Mouse (Mus musculus) heart, embryonic 13.5 days (tissue): ENCODE measurements at regions not wholly inside any gene's neighbourhood (a gene's known extent, or its start where the extent isn't known, plus 50 kb on each side); places are given as distances from the start of the nearest gene placed in this dataset.

Source experiments
- ATAC-seq: fragments of 200-750 bp; cut with Nextera tagmentation; 2 replicates; pipeline ENCODE4 v1.8.0; 2017; ENCODE audit warnings: moderate TSS enrichment; ENCODE audit not compliant: insufficient number of reproducible peaks, low FRiP score, low TSS enrichment; ENCODE audit errors: extremely low read depth
- H3K27ac ChIP-seq: fragments of 300-500 bp; sonication (generic); replicated peaks from 2 replicates; pipeline ENCODE4 v1.5.1; 2015; ENCODE audit warnings: moderate library complexity, mild to moderate bottlenecking, inconsistent platforms
- H3K27me3 ChIP-seq: fragments of 300-500 bp; sonication (generic); replicated peaks from 2 replicates; pipeline ENCODE4 v1.6.1; 2015; ENCODE audit warnings: mild to moderate bottlenecking, inconsistent platforms
- H3K36me3 ChIP-seq: fragments of 300-500 bp; sonication (generic); 2 replicates; pipeline ENCODE4 v1.6.1; 2015; ENCODE audit warnings: mild to moderate bottlenecking, inconsistent platforms
- H3K4me1 ChIP-seq: fragments of 300-500 bp; sonication (generic); 2 replicates; pipeline ENCODE4 v1.6.1; 2015; ENCODE audit warnings: inconsistent platforms
- H3K4me2 ChIP-seq: fragments of 300-500 bp; sonication (generic); 2 replicates; pipeline ENCODE4 v1.6.1; 2015; ENCODE audit warnings: inconsistent platforms, mild to moderate bottlenecking, moderate library complexity
- H3K4me3 ChIP-seq: fragments of 300-500 bp; sonication (generic); 2 replicates; pipeline ENCODE4 v1.5.1; 2015; ENCODE audit warnings: moderate library complexity, mild to moderate bottlenecking, inconsistent platforms
- H3K9ac ChIP-seq: fragments of 300-500 bp; sonication (generic); 2 replicates; pipeline ENCODE4 v1.6.1; 2015; ENCODE audit warnings: inconsistent platforms, mild to moderate bottlenecking, moderate library complexity
- H3K9me3 ChIP-seq: fragments of 300-500 bp; sonication (generic); 2 replicates; pipeline ENCODE4 v1.6.1; 2016; ENCODE audit warnings: inconsistent platforms
- WGBS: fragments of 180-500 bp; shearing (Covaris S2); methylation state at CpG from one replicate; pipeline ENCODE4 v1.1.7; 2015; ENCODE audit warnings: mixed read lengths; 5-methylcytosine and 5-hydroxymethylcytosine counted together

DNA sequence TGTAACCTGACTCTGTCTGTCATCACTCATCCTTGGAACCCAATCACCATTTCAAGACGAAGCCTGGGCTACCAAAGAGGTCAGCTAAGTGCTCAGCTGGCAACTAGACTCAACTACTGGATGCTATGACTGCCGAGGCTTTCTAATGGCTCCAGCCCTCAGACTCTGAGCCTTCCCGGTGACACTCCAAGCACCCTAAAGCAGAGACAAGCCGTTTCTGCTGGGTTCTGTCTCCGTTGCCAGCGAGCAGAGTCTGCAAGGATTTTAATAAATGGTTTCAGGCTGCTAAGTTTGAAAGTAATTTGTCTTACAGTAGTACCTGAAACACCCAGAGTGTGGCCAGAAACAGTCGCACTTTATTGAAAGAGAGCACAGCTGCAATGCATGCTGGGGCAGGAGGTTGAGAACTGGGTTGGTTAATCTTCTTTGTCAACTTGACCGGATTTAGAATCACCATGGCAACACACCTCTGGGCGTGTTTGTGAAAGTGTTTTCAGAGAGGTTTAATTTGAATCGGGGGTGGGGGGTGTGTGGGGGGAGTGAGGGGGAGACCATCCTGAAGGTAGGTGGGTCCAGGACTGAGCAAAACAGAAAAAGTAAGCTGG is 298.8 kb downstream of the H2al1j start:
- Histone ChIP-seq H3K27me3 (peaks cover 10% of the 10 kb centered on the region; the same call in 1 of the 2 replicates), H3K27ac (no peak overlapping the region), H3K36me3 (no peaks in the 10 kb centered on the region), H3K9me3 (no peaks in the 10 kb centered on the region), H3K9ac (no peak overlapping the region), H3K4me2 (no peak overlapping the region), H3K4me3 (no peak overlapping the region), H3K4me1 (no peaks in the 10 kb centered on the region)
- ATAC-seq = no peak
- WGBS = 57% methylated on average over 10 of the region's 10 CpGs

DNA sequence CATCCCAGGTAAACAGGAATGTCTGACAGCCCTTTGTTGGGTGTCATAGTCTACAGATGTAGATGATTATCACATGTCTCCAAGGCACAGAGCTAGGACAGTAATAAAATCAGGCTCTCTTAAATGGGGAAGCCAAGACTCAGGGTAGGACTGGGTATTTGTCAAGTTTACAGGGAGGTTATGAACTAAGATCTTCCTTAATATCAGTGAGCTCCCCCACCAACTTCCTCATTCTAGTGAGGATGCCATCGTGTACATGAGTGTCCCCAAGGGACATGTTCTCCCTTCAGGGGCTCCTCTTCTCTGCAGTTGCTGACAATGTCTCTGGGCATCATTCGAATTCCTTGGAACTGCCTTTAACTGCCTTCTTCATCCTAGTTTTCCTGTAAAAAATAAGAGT is 301.7 kb downstream of the H2al1j start:
- ATAC-seq = no peak
- WGBS = 74% methylated on average over 2 of the region's 2 CpGs
- no peak overlapping the region for H3K4me2 ChIP-seq
- no peaks in the 10 kb centered on the region for H3K4me1 ChIP-seq
- no peaks in the 10 kb centered on the region for H3K36me3 ChIP-seq
- H3K27ac ChIP-seq = no peak overlapping the region
- no peaks in the 10 kb centered on the region for H3K9me3 ChIP-seq
- H3K27me3 ChIP-seq = peaks cover 28% of the 10 kb centered on the region; the same call in 1 of the 2 replicates
- no peak overlapping the region for H3K9ac ChIP-seq
- H3K4me3 ChIP-seq = no peak overlapping the region

- no peak for ATAC-seq
- Histone ChIP-seq H3K4me3 (no peak overlapping the region), H3K27ac (no peak overlapping the region), H3K27me3 (peaks cover 28% of the 10 kb centered on the region; the same call in 1 of the 2 replicates), H3K4me2 (no peak overlapping the region), H3K4me1 (no peaks in the 10 kb centered on the region), H3K9ac (no peak overlapping the region), H3K9me3 (no peaks in the 10 kb centered on the region), H3K36me3 (no peaks in the 10 kb centered on the region)
- WGBS = 29% methylated on average over 1 of the region's 1 CpGs
These were observed 302.3 kb downstream of the H2al1j start for GRCm38 (mm10) chrX:11629906-11630305.

DNA sequence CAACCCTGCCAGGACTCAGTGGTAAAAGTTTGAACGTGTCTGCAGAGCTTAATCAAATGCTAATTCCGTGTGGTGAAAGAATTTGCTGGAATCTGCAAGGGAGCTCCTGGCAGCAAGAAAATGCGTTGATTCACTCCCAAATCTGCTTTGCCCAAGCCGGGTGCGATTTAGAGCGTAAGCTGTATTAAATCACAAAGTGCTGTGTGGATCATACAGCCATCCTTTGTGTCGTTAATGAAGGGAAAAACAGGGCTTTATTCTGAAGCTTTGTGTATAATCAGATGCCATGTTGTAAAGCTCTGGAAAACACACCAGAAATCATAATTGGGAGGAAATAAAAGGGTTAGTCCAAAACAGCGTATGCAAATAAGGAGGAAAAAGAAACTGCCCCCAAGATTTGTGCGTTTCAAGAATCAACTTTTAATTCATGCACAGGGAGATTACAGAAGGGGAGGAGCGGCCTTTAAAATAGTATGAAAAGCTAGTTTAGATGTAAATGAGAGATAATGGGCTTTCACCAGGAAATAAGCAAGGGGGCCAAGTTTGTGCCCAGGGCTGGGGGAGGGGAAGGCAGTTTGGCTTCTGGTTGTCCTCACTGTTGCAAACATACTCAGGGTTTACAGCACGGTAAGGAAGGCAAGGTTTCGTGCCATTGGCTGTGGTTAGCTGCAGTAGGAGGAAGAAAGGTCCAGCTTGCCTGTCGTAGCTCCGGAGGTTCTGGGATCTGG is 303.7 kb downstream of the H2al1j start:
- Histone ChIP-seq H3K36me3 (no peaks in the 10 kb centered on the region), H3K4me1 (no peaks in the 10 kb centered on the region), H3K9ac (peak overlapping the region; percentile 64), H3K4me3 (peak overlapping the region; percentile 24), H3K9me3 (no peaks in the 10 kb centered on the region), H3K27me3 (peaks cover 28% of the 10 kb centered on the region; the same call in 1 of the 2 replicates), H3K27ac (no peak overlapping the region), H3K4me2 (peak overlapping the region; percentile 60)
- ATAC-seq = no peak
- WGBS = 23% methylated on average over 14 of the region's 14 CpGs

DNA sequence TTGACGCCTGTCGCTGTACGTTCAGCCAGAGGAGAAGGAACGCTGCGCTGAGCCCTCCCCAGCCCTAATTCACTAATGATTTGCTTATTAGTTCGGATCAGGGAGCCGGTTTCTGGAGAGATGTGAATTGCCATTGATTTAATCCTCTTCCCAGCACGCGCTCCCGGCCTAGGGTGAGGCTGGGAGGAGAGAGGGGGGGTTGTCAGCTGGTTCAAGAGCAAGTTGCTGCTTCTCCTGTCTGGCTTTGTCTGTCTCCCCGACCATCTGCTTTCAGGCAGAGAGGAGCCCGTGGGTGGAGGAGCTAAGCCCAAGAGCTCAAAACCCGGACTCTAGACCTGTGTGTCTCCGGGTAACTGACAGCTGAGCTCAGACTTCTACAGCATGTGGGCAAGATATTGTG is 304.4 kb downstream of the H2al1j start:
- ATAC-seq = no peak
- peak overlapping the region; percentile 24 for H3K4me3 ChIP-seq

DNA sequence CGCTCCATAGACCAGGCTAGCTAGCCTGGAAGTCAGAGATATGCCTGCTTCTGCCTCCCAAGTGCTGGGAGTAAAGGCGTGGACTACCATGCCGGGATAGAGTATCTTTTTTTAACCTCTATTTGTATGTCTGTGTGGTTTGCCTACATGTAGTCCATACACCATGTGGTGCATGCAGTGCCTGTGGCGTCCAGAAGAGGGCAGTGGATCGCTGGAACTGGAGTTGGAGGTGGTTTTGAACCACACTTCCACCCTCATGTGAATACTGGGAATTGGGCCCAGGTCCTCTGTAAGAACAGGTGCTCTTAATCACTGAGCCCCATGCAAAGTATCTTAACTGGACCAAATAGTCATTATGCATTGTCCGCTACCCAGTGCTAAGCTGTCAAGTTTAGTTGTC is 306.2 kb downstream of the H2al1j start:
- Histone ChIP-seq H3K4me2 (no peak overlapping the region), H3K9me3 (no peaks in the 10 kb centered on the region), H3K4me3 (no peak overlapping the region), H3K27me3 (peaks cover 28% of the 10 kb centered on the region; the same call in 1 of the 2 replicates), H3K27ac (no peak overlapping the region), H3K36me3 (no peaks in the 10 kb centered on the region), H3K9ac (no peak overlapping the region), H3K4me1 (no peaks in the 10 kb centered on the region)
- no peak for ATAC-seq
- WGBS = 53% methylated on average over 6 of the region's 6 CpGs

More for the DNA sequence above, 304.4 kb downstream of the H2al1j start:
- H3K27me3 ChIP-seq = peaks cover 28% of the 10 kb centered on the region; the same call in 1 of the 2 replicates
- no peaks in the 10 kb centered on the region for H3K4me1 ChIP-seq
- no peaks in the 10 kb centered on the region for H3K9me3 ChIP-seq
- 20% methylated on average over 14 of the region's 14 CpGs for WGBS
- H3K36me3 ChIP-seq = no peaks in the 10 kb centered on the region
- peak overlapping the region; percentile 60 for H3K4me2 ChIP-seq
- H3K27ac ChIP-seq = no peak overlapping the region
- H3K9ac ChIP-seq = peak overlapping the region; percentile 64

DNA sequence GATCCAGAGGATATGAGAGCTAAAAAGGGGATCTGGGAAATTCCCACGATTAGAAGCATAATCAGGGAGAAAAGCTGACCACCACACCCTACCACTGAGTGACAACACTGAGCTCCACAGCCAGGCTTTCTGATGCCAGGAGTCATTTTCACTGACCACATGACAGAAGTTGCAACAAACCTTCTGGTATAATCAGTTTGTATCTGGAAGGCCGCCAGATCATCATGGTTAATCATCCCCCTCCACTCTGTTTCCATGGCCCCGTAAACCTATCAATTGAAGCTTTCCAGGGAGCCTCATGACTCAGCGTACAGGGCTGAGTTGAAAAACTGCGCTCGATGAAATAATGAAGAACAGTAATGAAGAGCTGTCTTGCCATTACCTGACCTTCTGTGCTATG is 316.9 kb downstream of the H2al1j start:
- no peaks in the 10 kb centered on the region for H3K36me3 ChIP-seq
- H3K9me3 ChIP-seq = peaks cover 5% of the 10 kb centered on the region; the same call in 1 of the 2 replicates
- H3K27me3 ChIP-seq = 0 out of 2 replicates have a peak, but pooled peaks cover 10% of the 10 kb centered on the region
- no peak overlapping the region for H3K27ac ChIP-seq
- WGBS = 67% methylated on average over 6 of the region's 6 CpGs
- no peaks in the 10 kb centered on the region for H3K4me1 ChIP-seq
- no peak overlapping the region for H3K9ac ChIP-seq
- H3K4me3 ChIP-seq = no peak overlapping the region
- no peak overlapping the region for H3K4me2 ChIP-seq
- ATAC-seq = no peak

DNA sequence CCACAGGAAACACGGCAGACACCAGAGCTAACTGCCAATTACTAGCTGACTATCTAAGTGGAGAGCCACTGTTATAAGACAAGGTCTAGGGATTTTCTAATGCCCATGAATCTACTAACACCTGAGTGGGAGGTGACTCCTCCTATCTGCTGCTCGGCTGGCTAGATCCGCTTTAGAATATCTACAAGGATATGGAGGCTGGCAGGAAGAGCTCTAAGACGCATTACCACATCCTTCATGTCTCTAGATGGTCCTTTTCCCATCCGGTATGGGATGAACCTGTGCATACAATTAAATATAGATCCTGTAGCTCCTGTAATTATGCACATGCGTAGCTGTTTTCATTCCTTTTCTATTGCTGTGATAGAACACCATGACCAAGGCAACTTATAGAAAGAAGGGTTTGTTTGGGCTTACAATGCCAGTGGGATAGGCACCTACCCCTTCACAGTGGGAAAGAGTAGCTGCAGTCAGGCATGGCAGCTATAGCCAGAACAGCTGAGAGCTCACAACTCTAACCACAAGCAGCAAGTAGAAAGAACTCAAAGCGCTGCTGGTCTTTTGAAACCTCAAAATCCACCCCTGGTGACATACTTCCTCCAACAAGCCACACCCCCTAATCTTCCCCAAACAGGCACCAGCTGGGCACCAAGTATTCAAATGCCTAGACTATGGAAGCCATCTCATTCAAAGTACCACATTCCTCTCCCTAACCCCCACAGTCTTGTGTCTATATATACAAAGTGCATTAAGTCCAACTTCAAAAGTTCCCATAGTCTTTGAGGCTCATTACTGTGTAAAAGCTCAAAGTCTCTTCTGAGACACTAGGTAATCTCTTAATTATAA is 319.3 kb downstream of the H2al1j start:
- Histone ChIP-seq H3K9me3 (peaks cover 5% of the 10 kb centered on the region; the same call in 1 of the 2 replicates), H3K36me3 (no peaks in the 10 kb centered on the region), H3K4me3 (no peak overlapping the region), H3K4me2 (no peak overlapping the region), H3K27me3 (peaks cover 9% of the 10 kb centered on the region; the same call in 1 of the 2 replicates), H3K9ac (no peak overlapping the region), H3K4me1 (no peaks in the 10 kb centered on the region), H3K27ac (no peak overlapping the region)
- WGBS = 77% methylated on average over 7 of the region's 7 CpGs
- ATAC-seq = no peak

DNA sequence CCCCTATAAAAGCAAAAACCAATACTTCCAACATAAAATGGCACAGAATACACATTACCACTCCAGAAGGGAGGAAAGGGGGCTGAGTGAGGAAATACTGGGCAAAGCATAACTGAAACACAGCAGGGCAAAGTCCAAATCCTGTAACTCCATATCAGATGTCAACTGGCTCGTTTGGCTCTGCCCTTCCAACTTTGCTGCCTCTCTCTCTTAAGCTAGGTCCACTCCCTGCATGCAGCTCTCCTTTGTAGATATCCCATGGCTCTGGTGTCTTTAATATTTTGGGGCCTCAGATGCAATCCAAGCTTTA is 319.9 kb downstream of the H2al1j start:
- H3K27me3 ChIP-seq = peaks cover 7% of the 10 kb centered on the region; the same call in 1 of the 2 replicates
- H3K9ac ChIP-seq = no peak overlapping the region
- H3K4me2 ChIP-seq = no peak overlapping the region
- no peak overlapping the region for H3K27ac ChIP-seq
- H3K9me3 ChIP-seq = peaks cover 5% of the 10 kb centered on the region; the same call in 1 of the 2 replicates
- no peaks in the 10 kb centered on the region for H3K36me3 ChIP-seq
- no peak overlapping the region for H3K4me3 ChIP-seq
- ATAC-seq = no peak
- 44% methylated on average over 1 of the region's 1 CpGs for WGBS
- no peaks in the 10 kb centered on the region for H3K4me1 ChIP-seq

GRCm38 (mm10) chrX:11653336-11653735 is 325.7 kb downstream of the H2al1j start:
- WGBS = 84% methylated on average over 2 of the region's 2 CpGs
- ATAC-seq = no peak

DNA sequence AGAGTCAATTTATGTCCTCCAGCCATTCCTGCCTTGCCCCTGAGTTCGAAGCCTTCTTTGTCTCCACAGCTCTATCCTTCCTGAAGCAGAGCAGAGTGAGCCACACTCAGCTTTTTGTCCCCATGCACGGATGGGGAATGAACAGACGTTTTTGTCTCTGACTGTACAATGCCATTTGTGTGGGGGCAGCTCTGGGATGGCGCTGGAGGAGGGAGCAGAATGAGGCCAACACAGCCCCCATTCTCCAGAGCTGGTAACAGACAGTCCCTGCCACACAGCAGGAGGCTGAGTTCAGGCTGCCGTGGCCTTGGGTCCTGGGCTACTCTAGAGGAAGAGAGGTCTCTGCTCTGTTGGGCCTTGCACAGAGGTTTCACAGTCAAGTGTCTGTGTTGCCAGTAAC is 327.4 kb downstream of the H2al1j start:
- H3K4me3 ChIP-seq = no peak overlapping the region
- H3K4me1 ChIP-seq = peaks cover 10% of the 10 kb centered on the region
- no peak overlapping the region for H3K9ac ChIP-seq
- no peak for ATAC-seq
- H3K9me3 ChIP-seq = no peaks in the 10 kb centered on the region
- H3K4me2 ChIP-seq = no peak overlapping the region
- H3K27ac ChIP-seq = no peak overlapping the region
- 57% methylated on average over 5 of the region's 5 CpGs for WGBS
- no peaks in the 10 kb centered on the region for H3K36me3 ChIP-seq
- H3K27me3 ChIP-seq = peaks cover 16% of the 10 kb centered on the region

More at GRCm38 (mm10) chrX:11653336-11653735, 325.7 kb downstream of the H2al1j start:
- Histone ChIP-seq H3K36me3 (no peaks in the 10 kb centered on the region), H3K27me3 (peaks cover 16% of the 10 kb centered on the region), H3K4me3 (no peak overlapping the region), H3K4me2 (no peak overlapping the region), H3K4me1 (peaks cover 10% of the 10 kb centered on the region), H3K27ac (no peak overlapping the region), H3K9ac (no peak overlapping the region), H3K9me3 (peaks cover 1% of the 10 kb centered on the region; the same call in 1 of the 2 replicates)
